Mouse (Mus musculus): Measurements from ENCODE around the gene Iqck.

The Iqck gene

GRCm38 (mm10) chr7:118991341-118991884 lies 135.9 kb downstream of the Iqck start:
- DNase-seq = peak; percentile 18 to 24

- DNase-seq = peak in 1 of 2 experiments; percentile 36
Measured at GRCm38 (mm10) chr7:118992080-118992560, 136.6 kb downstream of the Iqck start.

- peak; percentile 58 to 62 for DNase-seq
Measured at GRCm38 (mm10) chr7:118992623-118993405, 137.3 kb downstream of the Iqck start.

- DNase-seq = peak; percentile 56 to 60
Measured at GRCm38 (mm10) chr7:118993597-118994230, 138.2 kb downstream of the Iqck start.

- peak; percentile 56 to 67 for DNase-seq
Measured at GRCm38 (mm10) chr7:118994231-118994842, 138.8 kb downstream of the Iqck start.

GRCm38 (mm10) chr7:118995007-118995406 lies 139.5 kb downstream of the Iqck start, which contains the start of gene Gprc5b:
Gene Gprc5b (minus strand): TSS chr7:118995211.
- DNase-seq = peak; percentile 92 to 97

- DNase-seq = peak in 1 of 2 experiments; percentile 59
Measured at GRCm38 (mm10) chr7:118995671-118996070, 140.1 kb downstream of the Iqck start.

GRCm38 (mm10) chr7:118996137-118996837 lies 140.7 kb downstream of the Iqck start:
- peak; percentile 92 to 93 for DNase-seq

GRCm38 (mm10) chr7:118999857-119000256 lies 144.3 kb downstream of the Iqck start:
- DNase-seq = no peak

- no peak for DNase-seq
Measured at GRCm38 (mm10) chr7:119001965-119002364, 146.4 kb downstream of the Iqck start.

GRCm38 (mm10) chr7:119002501-119002900 lies 146.9 kb downstream of the Iqck start:
- peak; percentile 7 to 33 for DNase-seq

- DNase-seq = peak; percentile 82 to 87
Measured at GRCm38 (mm10) chr7:119010854-119011529, 155.4 kb downstream of the Iqck start.

- peak; percentile 24 to 67 for DNase-seq
Measured at GRCm38 (mm10) chr7:119015736-119016135, 160.2 kb downstream of the Iqck start.

- DNase-seq = peak; percentile 67 to 84
Measured at GRCm38 (mm10) chr7:119019537-119019936, 164.0 kb downstream of the Iqck start.

All from cerebellum, postnatal 25 days (tissue).